Mouse (Mus musculus) adrenal gland, postnatal 25 days (tissue): Measurements from ENCODE around the gene Gm4869. TPM values are rescaled to one million over a fixed set of nuclear protein-coding genes. Genes with fewer than 3 reads are reported as not detected.

Experiments
- DNase-seq: peaks from one replicate; pipeline ENCODE4 v3.0.0; 2021; ENCODE audit warnings: mixed read lengths
- total RNA-seq: library from RNA; stranded (reverse); gene quantifications from 2 replicates; pipeline ENCODE4 v1.2.3, GENCODE M21; 2021

Gm4869 gene
- total RNA-seq, 1 experiment from 2014 or later = 0.27 TPM

DNA sequence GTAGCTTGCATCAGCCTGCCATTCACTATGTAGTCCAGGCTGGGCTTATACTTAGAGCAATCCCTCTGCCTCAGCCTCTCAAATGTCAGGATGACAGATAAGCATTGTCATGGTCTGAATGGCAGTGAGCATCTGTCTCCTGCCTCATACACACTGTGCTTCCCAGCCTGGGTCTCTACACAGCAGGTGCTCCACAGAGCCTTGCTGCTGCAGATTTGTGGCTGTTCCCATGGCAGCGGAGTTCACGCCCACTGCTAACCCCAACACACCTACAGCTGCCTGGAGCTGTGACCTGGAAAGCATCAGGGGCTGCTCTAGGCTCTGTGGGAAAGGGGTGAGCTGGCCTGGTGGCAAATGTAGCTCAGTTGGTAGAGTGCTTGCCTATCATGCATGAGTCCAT lies 19.5 kb downstream of the Gm4869 start:
- no peak for DNase-seq

DNA sequence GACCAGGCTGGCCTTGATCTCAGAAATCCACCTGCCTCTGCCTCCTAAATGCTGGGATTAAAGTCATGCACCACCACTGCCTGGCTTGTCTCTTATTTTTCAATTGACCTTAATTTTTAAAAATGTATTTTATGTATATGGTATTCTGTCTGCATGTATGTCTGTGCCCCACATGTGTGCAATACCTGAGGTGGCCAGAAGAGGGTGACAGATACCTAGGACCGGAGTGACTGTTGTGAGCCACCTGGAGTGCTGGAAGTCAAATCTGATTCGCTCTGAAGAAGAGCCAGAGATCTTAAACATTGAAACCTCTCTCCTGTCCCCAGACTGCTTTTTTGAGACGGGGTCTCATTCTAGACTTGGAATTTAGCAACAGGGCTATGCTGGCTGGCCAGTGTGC lies 26.9 kb downstream of the Gm4869 start:
- DNase-seq = no peak

DNA sequence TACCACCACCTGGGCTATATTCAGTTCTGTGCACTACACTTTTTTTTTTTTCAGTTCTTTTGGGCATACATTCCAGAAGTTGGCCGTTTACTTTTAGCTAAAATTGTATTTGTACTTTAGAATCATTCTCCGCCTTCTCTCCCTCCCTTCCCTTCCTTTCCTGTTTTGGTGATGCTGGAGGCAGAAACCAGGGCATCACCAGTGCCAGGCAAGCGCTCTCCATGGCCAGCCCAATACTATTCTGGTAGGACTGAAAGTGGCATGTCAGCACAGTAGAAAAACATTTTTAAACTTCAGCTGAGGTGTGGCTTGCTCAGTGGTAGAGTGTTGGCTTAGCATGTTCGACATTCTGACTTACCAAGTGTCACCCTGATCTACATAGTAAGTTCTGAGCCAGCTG lies 36.0 kb downstream of the Gm4869 start:
- DNase-seq = no peak

DNA sequence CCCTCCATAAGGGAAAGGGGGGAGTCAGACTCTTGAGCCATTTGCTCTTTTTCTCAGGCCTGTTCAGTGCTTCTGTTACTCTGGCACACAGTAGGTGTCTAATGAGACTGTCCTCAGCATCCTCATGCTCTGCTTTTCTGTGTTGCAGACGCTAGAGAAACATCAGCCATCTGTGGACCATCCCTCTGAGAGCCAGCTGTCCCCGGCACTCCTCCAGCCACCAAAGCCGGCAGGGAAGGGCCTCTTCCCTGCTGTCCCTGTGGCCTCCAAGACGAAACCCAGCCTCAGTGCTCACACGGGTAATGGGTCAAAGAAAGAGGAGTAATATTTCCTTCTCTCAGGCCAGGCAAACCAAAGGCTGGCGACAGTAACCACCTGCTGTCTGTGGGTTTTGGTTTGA lies 45.7 kb downstream of the Gm4869 start:
- DNase-seq = no peak

DNA sequence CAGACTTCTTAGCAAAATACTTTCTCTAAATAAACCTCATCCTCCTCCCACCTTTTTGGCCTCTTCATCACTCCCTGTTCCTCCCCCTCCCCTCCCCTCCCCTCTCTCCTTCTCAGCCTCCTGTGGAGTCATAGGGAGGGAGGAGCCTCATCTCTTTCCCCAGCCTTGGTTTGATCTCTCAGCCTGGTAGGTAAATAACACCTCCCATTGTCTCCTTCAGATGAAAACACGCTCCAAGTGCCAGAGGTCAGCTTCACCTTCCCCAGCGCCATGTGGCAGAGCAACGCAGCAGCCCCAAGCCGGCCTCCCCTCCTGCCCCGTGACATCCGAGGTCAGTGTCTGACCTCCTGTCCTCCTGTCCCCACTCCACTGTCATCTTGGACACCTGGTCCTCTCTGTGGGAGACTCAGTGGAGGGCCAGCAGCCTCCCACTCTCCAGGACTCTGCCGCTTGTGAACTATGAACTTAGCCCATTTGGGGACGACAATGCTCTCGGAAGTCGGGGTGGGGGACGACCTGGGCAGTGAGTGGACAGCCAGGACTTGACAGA lies 47.3 kb downstream of the Gm4869 start:
- DNase-seq = no peak

DNA sequence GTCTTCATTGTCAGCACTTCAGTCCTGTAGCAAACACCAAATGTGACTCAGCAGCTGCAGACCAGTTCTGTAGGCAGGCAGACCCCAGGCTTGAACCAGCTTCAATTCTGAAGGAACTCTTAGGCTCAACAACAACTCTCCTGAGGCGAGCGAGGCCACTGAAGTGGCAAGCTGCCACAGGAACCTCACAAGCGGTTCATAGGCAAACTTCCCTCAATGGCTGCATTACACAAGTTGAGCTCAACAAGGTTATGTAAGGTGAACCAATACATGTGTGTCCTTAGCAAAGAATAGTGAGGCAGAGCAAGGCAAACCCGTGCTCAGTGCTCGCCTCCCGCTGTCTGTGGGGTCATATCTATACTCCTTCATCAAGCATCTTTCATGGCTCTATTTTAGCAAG lies 52.7 kb downstream of the Gm4869 start:
- no peak for DNase-seq

DNA sequence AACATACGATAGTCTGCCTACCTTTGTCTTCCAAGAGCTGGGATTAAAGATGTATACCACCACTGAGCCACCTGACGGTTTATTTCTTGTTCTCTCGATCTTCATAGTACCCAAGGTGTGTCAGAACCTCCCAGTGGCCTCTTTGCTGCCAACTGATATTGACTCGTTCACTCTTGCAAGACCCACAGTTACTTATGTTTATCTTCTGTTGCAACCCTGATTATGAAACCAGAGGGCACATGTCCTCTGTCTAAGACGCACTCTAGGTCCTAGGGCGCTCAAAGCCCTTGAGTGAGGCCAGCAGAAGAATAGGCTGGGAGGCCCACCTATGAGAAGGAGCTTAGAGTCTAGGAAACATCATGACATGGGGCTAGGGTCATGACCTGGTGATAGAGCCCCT lies 55.3 kb downstream of the Gm4869 start:
- DNase-seq = no peak

DNA sequence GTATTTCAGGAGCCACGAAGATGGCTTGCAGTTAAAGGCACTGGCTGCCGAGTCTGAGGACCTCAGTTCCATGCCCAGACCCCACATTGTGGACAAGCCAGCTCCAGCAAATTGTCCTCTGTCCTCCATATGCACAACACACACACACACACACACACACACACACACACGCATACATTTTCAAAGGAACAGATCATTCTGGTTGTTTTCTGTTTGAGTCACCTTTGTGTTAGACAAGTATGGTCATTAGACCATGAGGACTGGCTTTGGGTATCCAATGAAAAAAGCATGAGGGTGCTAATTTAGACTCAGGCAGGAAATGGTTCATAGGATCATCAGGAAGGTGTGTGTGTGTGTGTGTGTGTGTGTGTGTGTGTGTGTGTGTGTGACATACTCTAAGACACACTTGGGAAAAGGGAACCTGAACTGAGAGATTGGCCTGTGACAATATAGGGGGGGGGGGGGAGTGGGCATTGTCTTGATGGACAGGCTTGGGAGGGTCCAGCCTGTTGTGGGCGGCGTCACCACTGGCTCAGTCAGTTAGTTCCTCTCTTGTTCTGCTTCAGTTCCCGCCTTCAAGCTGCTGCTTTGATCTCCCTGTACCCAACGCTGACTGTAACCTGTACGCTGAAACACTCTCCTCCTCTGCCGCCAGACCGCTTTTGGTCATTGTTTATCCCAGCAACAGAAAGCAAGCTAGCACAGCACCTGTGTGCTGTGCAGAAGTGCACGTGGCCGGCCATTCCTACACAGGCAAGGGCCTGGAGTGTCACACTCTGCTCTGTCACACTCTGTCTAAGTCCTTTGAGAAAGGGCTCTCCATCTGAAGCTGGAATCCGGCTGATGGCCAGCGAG lies 56.8 kb downstream of the Gm4869 start:
- DNase-seq = no peak

DNA sequence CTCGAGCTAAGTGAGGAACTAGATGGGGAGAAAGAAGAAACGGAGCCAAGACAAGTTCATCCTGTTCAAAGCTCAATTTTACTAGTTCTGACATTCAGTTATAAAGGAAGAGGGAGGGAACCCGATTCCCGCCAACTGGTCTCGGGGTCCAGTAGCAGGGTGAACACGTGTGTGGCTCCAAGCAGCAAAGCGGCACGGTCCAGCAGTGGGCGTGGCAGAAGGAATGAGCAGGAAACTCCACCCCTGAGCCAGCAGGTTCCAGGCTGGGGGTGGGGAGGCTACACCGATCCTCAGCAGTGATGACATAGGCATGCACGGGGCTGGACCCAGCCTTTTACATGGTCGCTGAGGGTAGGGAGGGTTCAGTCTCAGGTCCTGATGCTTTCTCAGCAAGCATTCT lies 57.5 kb downstream of the Gm4869 start:
- DNase-seq = peak; percentile 67

DNA sequence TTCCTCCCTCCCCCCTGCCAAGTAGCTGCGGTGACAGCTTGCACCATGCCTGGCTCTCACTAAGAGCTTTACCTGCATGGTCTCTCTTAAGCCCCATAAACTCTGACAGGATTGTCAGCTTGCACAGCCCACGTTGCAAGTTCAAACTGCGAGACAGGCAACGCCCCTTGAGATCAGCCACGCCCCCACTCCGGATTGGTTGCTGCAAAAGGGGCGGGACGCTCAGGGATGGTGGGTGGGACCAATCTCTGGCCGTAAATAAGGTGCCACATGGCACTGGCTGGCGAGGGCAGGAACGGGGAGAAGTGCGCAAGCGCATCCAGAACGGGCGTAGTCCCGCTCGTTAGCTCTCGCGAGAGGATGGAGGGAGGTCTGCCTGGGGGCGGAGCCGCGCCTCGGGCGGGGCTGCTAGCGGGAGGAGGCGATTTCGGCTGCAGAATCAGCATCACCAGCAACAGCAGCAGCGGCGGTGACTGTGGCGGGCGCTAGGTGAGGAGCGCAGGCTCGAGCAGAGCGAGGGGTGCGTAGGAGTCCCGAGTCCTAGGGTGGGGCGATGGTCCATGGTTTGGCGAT lies 59.8 kb downstream of the Gm4869 start, which contains the start of gene Chst12:
Gene Chst12 (plus strand): TSS at position 343 of the 573 bp plus-strand sequence.
- DNase-seq = peak; percentile 99

DNA sequence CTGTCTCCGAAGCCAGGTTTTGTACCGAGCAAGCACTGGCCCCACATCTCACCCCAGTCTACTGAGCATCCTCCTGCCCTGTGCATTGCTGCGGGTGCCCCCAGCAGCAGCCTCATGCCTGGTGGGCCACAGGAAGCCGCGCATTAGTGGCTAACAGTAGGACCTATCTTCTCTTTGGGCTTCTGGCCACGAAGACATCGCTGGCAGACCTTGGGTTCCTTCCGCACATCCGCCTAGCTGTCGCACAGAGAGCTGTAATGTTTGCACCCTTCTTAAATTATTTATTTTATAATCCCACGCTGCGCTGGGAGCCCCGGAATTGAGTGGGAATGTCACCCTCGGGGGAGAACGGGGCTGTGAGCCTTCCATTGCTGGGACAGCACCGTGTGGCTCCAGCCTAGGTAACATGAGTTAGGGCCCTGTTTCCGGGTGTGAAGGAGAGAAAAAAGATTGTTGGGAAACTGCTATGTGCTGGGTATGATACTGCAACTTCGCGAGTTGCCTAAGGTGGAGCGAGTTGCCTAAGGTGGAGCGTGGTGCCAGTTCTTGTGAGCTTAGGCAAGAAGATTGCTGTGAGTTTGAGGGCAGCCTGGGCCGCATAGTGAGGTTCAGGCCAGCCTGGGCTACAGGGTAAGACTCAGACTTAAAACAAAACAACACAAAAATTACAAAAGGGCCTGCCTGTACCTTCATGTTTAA lies 60.8 kb downstream of the Gm4869 start:
- DNase-seq = no peak

DNA sequence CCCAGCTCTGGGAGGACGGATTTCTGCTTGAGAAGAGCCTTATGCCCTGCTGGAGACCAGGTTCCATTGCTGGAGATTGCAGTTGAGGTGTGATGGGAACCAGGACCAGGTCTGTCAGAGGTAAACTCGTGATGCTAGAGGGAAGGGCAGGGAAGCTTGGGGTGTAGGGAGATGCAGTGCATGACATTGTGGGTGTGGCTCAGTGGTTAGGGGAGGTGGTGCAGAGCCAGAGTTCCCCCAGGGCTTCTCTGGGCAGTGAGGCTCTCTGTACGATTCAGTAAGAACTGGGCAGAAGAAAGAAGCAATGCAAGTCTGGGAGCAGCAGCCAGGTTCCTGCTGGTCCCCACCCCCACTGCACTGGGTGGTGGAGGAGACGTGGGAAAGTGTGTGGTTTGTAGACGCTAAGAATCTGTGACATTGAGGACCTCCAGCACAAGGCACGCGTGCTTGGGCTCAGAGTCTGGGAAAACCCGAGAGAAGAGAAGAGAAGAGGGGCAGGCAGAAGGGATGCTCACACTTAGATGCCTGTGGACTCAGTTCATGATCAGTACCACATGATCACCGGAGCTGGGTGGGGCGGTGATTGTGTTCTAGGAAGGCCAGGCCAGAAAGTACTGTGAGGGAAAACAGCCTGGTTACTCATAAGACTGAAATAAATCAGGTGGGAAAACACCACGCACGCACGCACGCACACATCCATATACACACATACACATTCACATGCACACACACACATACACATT lies 62.2 kb downstream of the Gm4869 start:
- DNase-seq = no peak

DNA sequence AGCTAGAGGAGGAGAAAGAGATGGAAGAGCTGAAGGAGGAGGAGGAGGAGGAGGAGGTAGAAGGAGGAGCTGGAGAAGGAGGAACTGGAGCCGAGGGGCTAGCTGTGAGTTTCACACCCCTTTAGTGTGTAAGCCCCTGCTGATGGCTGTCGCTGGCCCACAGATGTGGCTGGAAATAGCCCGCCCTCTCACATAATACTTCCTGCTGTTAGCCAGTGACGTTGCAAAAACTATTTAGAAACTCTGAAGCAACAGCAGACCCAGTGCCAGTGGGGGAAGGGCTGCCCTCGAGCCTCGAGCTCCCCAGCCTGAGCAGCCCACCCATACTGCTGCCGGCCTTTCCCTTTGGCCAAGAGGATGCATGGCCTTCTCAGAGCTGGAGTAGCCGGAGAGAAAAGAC lies 63.2 kb downstream of the Gm4869 start:
- DNase-seq = no peak

DNA sequence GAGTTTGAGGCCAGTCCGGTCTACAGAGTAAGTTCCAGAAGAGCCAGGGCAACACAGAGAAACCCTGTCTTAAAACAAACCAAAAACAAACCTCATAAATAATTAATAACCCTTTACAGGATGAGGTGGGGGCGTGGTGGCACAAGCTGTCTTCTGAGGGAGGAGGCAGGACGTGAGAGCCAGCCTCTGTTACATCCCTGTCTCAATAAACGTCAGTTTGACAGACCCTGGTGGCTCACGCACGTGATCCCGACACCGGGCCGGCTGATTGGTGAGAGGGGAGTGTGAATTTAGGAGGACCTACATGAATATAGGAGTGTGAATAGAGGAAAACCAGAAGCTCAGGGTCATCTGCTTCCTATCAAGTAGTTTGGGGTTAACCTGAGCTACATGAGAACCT lies 63.8 kb downstream of the Gm4869 start:
- no peak for DNase-seq

DNA sequence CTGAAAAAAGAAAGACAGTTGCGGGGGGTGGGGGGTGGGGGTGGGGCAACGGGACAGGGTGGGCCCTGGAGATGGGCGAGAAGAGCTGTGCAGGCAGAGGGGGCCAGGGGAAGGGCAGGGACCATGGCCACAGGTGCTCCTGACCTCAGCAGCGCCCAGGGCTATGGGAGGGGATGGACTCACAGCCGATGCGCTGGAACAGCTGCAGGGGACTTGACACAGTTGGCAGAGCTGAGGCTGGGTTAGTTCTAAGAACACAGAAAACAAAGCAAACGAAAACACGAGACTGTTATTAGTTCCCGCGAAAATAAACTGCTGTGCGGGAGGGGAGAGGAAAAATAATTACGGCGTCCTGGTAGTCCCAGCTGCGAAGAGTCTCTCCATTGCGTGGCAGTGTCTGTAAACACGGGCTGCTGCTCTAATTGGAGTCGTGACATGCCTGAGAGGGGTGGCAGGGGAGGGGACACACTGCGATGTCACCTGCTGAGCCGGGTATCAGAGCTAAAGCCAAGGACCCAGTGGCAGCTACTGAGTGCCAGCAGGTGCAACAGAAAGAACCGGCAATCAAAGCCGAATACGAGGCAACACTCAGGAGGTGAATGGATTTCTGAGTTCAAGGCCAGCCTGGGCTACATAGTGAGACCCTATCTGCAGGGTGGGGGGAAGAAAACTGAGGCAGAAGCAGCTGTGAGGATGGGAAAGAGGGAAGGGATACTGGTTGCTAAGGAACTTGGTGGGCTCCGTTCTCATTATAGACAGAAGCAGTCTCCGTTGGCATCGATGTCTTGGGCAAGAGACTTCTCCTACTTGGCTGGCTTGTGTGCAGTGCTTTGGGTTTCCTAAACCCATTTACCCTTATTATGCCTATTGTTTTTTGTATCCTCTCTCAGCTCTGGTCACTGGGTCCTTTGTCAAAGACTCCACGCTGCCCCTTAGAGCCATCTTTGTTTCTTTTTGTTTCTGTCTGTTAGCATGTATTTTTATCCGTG lies 64.9 kb downstream of the Gm4869 start:
- no peak for DNase-seq

DNA sequence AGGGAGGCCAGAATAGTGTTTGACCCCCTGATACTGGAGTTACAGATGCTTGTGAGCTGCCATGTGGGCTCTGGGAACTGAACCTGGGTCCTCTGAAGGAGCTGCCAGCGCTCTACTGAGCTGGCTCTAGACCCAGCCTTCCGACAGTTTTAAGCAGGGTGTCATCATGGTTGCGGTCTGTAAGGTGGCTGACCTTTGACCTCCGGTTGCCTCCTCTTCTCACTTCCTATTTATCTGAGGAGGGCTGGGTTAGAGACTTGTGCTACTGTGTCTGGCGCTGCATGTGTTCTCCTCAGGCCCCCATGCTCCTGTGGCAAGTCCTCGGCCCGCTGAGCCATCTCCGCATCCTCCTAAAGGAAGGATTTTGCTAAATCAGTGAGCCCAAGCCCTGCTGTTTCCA lies 68.5 kb downstream of the Gm4869 start:
- no peak for DNase-seq

DNA sequence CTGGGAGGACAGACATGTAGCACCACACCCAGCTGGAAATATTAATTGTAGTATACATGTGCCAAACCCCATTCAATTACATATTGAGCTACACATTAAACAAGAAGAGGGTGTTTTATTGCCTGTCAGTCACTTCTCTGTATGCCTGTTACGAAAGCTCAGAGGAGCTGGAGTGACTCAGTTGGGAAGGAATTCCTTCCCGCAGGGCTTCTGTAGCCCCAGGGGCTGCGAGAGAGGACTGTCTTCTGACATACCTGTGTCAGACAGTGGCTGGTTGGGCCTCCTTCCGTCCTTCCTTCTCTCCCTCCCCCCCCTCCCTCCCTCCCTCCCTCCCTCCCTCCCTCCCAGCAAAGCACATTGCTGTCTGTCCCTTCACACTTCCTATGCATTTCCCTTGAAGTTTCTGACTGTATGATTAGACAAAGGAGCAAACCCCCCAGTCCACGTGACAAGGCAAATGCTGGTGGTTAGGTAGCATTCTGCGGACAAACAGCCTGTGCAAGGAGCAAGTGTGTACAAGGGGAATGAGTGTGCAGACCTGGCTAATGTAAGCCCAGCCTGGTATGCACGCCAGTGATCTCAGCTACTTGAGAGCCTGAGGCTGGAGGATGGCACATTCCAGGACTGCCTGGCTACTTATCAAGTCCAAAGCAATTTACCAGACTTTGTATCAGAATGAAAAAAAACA lies 69.5 kb downstream of the Gm4869 start:
- no peak for DNase-seq

DNA sequence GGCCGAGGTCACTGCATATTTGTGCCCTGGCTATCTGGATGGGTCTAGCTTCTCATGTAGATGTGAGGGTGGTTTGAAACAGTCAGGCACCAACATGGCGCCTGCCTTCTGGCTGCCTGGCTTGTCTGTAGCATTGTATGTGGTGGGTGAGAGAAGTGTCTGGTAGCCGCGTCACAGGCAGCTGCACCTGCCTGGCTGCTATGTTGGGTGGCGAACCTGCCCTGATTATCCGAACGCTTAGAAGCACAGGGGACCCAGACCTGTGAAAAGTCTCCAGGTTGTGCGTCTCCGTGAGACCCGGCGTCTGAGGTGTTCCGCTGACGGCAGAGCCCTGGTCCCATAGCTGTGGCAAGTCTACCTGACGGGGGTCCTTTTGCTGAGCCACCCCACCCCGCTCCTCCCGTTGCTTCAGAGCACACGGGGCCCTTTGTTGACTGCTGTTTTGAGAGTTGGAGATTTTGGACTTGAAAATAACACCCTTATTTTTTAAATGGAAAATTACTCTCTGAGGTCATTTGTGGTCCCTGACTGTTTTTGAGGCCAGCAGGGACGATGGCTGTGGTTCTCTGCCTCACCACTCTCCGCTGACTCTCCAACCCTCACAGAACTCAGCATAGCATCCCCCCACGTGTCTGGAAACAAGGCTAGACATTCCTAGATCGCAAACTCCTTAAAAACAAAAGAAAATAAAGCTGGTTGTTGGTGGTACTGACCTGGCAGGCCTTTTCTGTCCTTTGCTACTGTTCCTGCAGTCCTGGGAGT lies 71.9 kb downstream of the Gm4869 start:
- no peak for DNase-seq

DNA sequence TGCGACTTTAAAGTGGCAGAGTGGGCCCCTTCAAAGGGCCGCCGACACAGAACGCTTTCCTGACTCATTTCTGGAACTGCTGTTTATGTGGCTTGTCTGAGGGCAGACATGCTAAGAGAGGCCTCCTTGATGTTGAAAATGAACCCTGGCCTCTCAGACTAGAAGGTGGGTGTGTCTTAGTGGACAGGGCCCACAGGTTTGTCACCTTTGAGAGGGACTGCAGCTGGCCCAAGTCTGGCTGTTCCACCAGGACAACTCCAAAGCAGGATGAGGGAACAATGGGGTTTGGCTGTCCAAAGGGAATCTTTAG lies 72.4 kb downstream of the Gm4869 start:
- no peak for DNase-seq

DNA sequence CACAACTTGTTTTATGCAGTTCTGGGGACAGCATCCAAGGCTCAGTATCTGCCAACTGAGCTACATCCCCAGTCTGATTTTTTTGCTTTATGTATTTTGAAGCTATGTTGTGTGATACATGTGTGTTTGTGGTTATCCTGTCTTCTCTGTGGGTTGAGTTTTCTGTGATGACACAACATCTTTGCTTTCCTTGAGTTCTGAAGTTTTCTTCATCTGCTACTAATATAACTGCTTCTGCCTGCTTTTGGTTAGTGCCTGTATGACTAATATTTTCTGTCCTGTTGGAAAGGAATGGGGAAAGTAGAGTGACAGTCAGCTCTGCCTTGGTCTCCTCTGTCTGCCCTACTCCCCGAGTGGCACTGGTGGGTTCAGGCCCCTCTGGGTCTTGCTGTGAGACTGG lies 75.8 kb downstream of the Gm4869 start:
- no peak for DNase-seq
